Mouse (Mus musculus): ENCODE data around the gene Hnrnpdl.

- TF ChIP-seq POLR2A (IDR thresholded peaks at IDR 0.05; ENCODE audit: extremely low read depth, insufficient read depth, low read length), result no peak
- no peak for TF ChIP-seq CTCF (IDR thresholded peaks at IDR 0.05; ENCODE audit: low read depth, low read length)
Measured at GRCm38 (mm10) chr5:100043361-100043760, 3.9 kb upstream of the Hnrnpdl start.
